Mouse (Mus musculus) small intestine, adult 2 months (tissue): ENCODE results near the gene Chmp2a.

Source experiments
- CTCF ChIP-seq: fragments of 200-500 bp; IDR thresholded peaks from 2 replicates; pipeline ENCODE4 v1.5.1; 2012; ENCODE audit warnings: low read depth, mild to moderate bottlenecking, control low read depth, inconsistent platforms, low read length, moderate library complexity, mixed read lengths; ENCODE audit not compliant: insufficient replicate concordance, insufficient read length; ENCODE audit errors: extremely low read depth
- POLR2A ChIP-seq: fragments of 200-500 bp; IDR thresholded peaks from 2 replicates; pipeline ENCODE4 v1.6.1; 2012; ENCODE audit warnings: low read depth, mild to moderate bottlenecking, control low read depth, inconsistent platforms, low read length, moderate library complexity

DNA sequence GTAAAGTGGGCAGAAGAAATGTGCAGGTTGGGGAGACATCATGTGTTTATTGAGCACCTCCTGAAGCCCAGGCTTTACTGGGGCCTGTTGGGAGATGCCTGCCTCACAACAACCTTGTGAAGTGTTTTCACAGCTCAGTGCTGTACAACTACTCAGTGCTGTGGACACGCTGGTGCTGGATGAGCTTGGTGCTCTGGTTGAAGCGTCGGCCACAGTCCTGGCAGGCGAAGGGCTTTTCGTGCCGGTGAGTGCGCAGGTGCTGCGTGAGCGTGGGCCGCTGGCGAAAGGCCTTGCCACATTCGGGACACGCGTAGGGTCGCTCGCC is 8.5 kb upstream of the Chmp2a start:
- TF ChIP-seq POLR2A (no peak), CTCF (no peak)
